Mouse (Mus musculus) myocyte (in vitro differentiated cells): ENCODE measurements around the gene Adgrv1. TPM values are rescaled to one million over a fixed set of nuclear protein-coding genes. Genes with fewer than 3 reads are reported as not detected.

Experiments used
- H3K27me3 ChIP-seq: one replicate; pipeline ENCODE4 v1.6.1; 2011; ENCODE audit not compliant: control insufficient read depth, insufficient read depth, insufficient read length
- H3K36me3 ChIP-seq: one replicate; pipeline ENCODE4 v1.6.1; 2011; ENCODE audit not compliant: control insufficient read depth, insufficient read depth
- H3K4me2 ChIP-seq: one replicate; pipeline ENCODE4 v1.6.1; 2011; ENCODE audit warnings: low read depth, control low read depth
- H3K4me3 ChIP-seq: one replicate; pipeline ENCODE4 v1.5.1; 2011; ENCODE audit warnings: mild to moderate bottlenecking, control low read depth, moderate library complexity
- H3K79me2 ChIP-seq: one replicate; pipeline ENCODE4 v1.6.1; 2011; ENCODE audit not compliant: control insufficient read depth, insufficient read depth
- H3ac ChIP-seq: one replicate; pipeline ENCODE4 v1.6.1; 2011; ENCODE audit not compliant: control insufficient read depth, insufficient read length
- CEBPB ChIP-seq: IDR thresholded peaks from 2 replicates; pipeline ENCODE4 v1.6.1; 2011; ENCODE audit warnings: mild to moderate bottlenecking, moderate library complexity; ENCODE audit not compliant: poor library complexity, insufficient read depth, severe bottlenecking
- E2F4 ChIP-seq: IDR thresholded peaks from one replicate; pipeline ENCODE4 v1.6.1; 2011; ENCODE audit warnings: mild to moderate bottlenecking, control low read depth, moderate library complexity; ENCODE audit not compliant: insufficient read depth
- MAX ChIP-seq: IDR thresholded peaks from one replicate; pipeline ENCODE4 v1.6.1; 2011; ENCODE audit warnings: low read depth, mild to moderate bottlenecking, control low read depth
- MYOD1 ChIP-seq, 3 experiments: IDR thresholded peaks; one replicate each; pipeline ENCODE4 v1.6.1; 2011; ENCODE audit warnings: control low read depth in 2 of 3, low read depth in 2 of 3, mild to moderate bottlenecking in 2 of 3, moderate library complexity in 1 of 3; ENCODE audit not compliant: insufficient read length in 2 of 3, control insufficient read depth in 1 of 3
- MYOG ChIP-seq, 3 experiments: IDR thresholded peaks; one replicate each; pipeline ENCODE4 v1.6.1; 2011; ENCODE audit warnings: control low read depth in 2 of 3, low read depth in 2 of 3, mild to moderate bottlenecking in 2 of 3; ENCODE audit not compliant: insufficient read length in 2 of 3, control insufficient read depth in 1 of 3, insufficient read depth in 1 of 3
- POLR2A ChIP-seq: IDR thresholded peaks from one replicate; pipeline ENCODE4 v1.6.1; 2011; ENCODE audit warnings: low read depth, mild to moderate bottlenecking, control low read depth, moderate library complexity; ENCODE audit not compliant: insufficient read length
- POLR2AphosphoS2 ChIP-seq: IDR thresholded peaks from one replicate; pipeline ENCODE4 v1.6.1; 2011; ENCODE audit warnings: low read depth, control low read depth; ENCODE audit not compliant: insufficient read length
- REST ChIP-seq: IDR thresholded peaks from one replicate; pipeline ENCODE4 v1.6.1; 2011; ENCODE audit warnings: mild to moderate bottlenecking, control low read depth, moderate library complexity; ENCODE audit not compliant: insufficient read depth, insufficient read length
- SRF ChIP-seq: IDR thresholded peaks from one replicate; pipeline ENCODE4 v1.6.1; 2011; ENCODE audit warnings: low read depth; ENCODE audit not compliant: control insufficient read depth, insufficient read length
- TCF12 ChIP-seq: IDR thresholded peaks from one replicate; pipeline ENCODE4 v1.6.1; 2011; ENCODE audit warnings: mild to moderate bottlenecking, control low read depth; ENCODE audit not compliant: poor library complexity, insufficient read depth, severe bottlenecking
- TCF3 ChIP-seq: IDR thresholded peaks from one replicate; pipeline ENCODE4 v1.6.1; 2011; ENCODE audit warnings: low read depth, control low read depth; ENCODE audit not compliant: insufficient read length
- USF1 ChIP-seq: IDR thresholded peaks from one replicate; pipeline ENCODE4 v1.6.1; 2011; ENCODE audit warnings: low read depth, mild to moderate bottlenecking, control low read depth, moderate library complexity
- polyA plus RNA-seq: library from polyadenylated mRNA; unstranded; fragments of >200 nt; fragmentation: generic; extraction: Trizol; gene quantifications from one replicate; pipeline ENCODE4 v1.2.1, GENCODE M21; 2012; ENCODE audit warnings: missing spikeins

Adgrv1 gene
- polyA plus RNA-seq, 1 experiment, result 0.04 TPM

DNA sequence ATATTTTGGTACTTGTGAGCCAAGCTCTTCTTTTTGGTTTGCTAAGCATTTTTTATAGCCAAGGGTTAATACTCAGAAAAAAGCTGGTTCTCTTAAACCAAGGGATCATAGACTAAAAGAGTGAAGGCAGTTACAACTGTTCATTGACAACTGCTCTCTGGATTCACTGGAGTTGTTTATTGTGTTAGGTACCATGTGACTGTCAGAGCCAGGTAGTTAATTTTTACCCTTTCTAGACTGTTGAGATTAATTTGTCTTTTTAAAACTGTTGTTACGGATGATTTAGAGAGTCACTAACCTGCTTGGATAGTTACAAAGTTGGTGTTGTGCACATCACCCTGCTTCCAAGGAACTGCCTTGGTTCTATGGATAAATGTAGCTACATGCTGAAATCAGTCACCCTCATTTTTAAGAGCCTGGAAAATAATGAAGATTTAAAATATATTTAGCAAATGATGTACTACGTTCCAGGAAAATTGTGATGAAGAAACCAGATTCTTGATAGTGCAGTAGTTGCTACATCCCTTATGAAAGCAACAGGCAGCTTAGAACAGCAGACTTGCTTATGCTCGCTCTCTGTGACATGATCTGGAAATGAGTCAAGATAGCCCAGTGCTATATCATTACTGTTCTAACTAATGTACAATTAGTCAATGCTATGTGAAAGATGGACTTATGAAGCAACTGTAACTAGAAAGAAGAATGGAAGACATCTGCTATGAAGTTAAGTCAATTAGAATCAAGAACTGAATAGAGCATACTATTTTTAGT is 309.2 kb downstream of the Adgrv1 start:
- TF ChIP-seq REST, result no peak
- TF ChIP-seq TCF3, result no peak
- H3K36me3 ChIP-seq, result no peaks in the 10 kb centered on the region
- H3K27me3 ChIP-seq, result no peaks in the 10 kb centered on the region
- H3K4me3 ChIP-seq, result no peak overlapping the region
- H3K79me2 ChIP-seq, result no peaks in the 10 kb centered on the region
- H3K4me2 ChIP-seq, result no peak overlapping the region
- H3ac ChIP-seq, result no peak overlapping the region

- TF ChIP-seq CEBPB, result no peak
- TF ChIP-seq TCF12, result no peak
- TF ChIP-seq SRF, result no peak
- no peak for TF ChIP-seq USF1
- TF ChIP-seq POLR2AphosphoS2, result no peak
- TF ChIP-seq REST, result no peak
- no peak for TF ChIP-seq E2F4
- no peak for TF ChIP-seq MYOG (IDR thresholded peaks at IDR 0.05; ENCODE audit: control insufficient read depth in 1 of 3, insufficient read depth in 1 of 3, insufficient read length in 2 of 3, low read depth in 2 of 3)
- no peak for TF ChIP-seq TCF3
- no peaks in the 10 kb centered on the region for H3K79me2 ChIP-seq
- no peak overlapping the region for H3K4me2 ChIP-seq
- no peak overlapping the region for H3ac ChIP-seq
- no peaks in the 10 kb centered on the region for H3K27me3 ChIP-seq
- H3K4me3 ChIP-seq, result no peak overlapping the region
- no peaks in the 10 kb centered on the region for H3K36me3 ChIP-seq
Measured at GRCm38 (mm10) chr13:81316581-81316980, 316.4 kb downstream of the Adgrv1 start.

GRCm38 (mm10) chr13:81314306-81315120 is 318.4 kb downstream of the Adgrv1 start:
- no peaks in the 10 kb centered on the region for H3K36me3 ChIP-seq
- no peak overlapping the region for H3K4me2 ChIP-seq
- TF ChIP-seq MYOD1 (IDR thresholded peaks at IDR 0.05; ENCODE audit: control insufficient read depth in 1 of 3, insufficient read length in 2 of 3, low read depth in 2 of 3), result no peak
- no peak for TF ChIP-seq CEBPB
- no peak for TF ChIP-seq E2F4
- no peak for TF ChIP-seq POLR2A
- TF ChIP-seq TCF3, result no peak
- no peak for TF ChIP-seq POLR2AphosphoS2
- TF ChIP-seq SRF, result no peak
- TF ChIP-seq MYOG (IDR thresholded peaks at IDR 0.05; ENCODE audit: control insufficient read depth in 1 of 3, insufficient read depth in 1 of 3, insufficient read length in 2 of 3, low read depth in 2 of 3), result no peak
- no peak for TF ChIP-seq REST
- no peak for TF ChIP-seq TCF12
- no peak for TF ChIP-seq USF1
- no peak for TF ChIP-seq MAX
- no peak overlapping the region for H3K4me3 ChIP-seq
- H3K79me2 ChIP-seq, result no peaks in the 10 kb centered on the region
- no peaks in the 10 kb centered on the region for H3K27me3 ChIP-seq
- no peak overlapping the region for H3ac ChIP-seq

DNA sequence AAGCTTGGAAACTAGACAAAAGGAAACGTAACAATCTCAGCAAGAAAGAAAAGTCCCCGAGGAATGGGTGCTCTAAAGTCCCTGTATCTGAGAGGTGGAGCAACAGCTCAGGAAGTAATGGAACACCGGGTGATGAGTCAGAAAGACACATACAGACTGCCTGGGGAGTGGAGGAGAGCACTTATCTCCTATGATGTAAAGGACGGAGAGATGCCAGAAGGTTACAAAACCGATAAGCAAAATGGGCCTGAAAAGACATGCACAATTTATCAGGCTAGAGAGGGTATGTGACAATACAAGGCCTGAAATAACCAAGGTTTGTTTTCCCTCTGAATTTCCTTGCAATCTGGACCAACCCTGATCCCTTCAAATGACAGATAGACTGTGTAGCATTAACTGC is 320.8 kb downstream of the Adgrv1 start:
- TF ChIP-seq TCF12, result no peak
- no peak for TF ChIP-seq MYOD1 (IDR thresholded peaks at IDR 0.05; ENCODE audit: control insufficient read depth in 1 of 3, insufficient read length in 2 of 3, low read depth in 2 of 3)
- TF ChIP-seq MYOG (IDR thresholded peaks at IDR 0.05; ENCODE audit: control insufficient read depth in 1 of 3, insufficient read depth in 1 of 3, insufficient read length in 2 of 3, low read depth in 2 of 3), result no peak
- no peak for TF ChIP-seq POLR2AphosphoS2
- no peak for TF ChIP-seq POLR2A
- no peak for TF ChIP-seq MAX
- no peak for TF ChIP-seq TCF3
- TF ChIP-seq CEBPB, result no peak
- TF ChIP-seq SRF, result no peak
- TF ChIP-seq USF1, result no peak
- TF ChIP-seq REST, result no peak
- no peak for TF ChIP-seq E2F4
- Histone ChIP-seq H3K4me2 (no peak overlapping the region), H3ac (no peak overlapping the region), H3K36me3 (no peaks in the 10 kb centered on the region), H3K79me2 (no peaks in the 10 kb centered on the region), H3K27me3 (no peaks in the 10 kb centered on the region), H3K4me3 (no peak overlapping the region)

- Histone ChIP-seq H3ac (no peak overlapping the region), H3K79me2 (no peaks in the 10 kb centered on the region), H3K27me3 (no peaks in the 10 kb centered on the region), H3K36me3 (no peaks in the 10 kb centered on the region), H3K4me2 (no peak overlapping the region), H3K4me3 (no peak overlapping the region)
- TF ChIP-seq USF1 (no peak), TCF12 (no peak), MAX (no peak), POLR2A (no peak), REST (no peak), MYOD1 (IDR thresholded peaks at IDR 0.05; ENCODE audit: control insufficient read depth in 1 of 3, insufficient read length in 2 of 3, low read depth in 2 of 3) (no peak), MYOG (IDR thresholded peaks at IDR 0.05; ENCODE audit: control insufficient read depth in 1 of 3, insufficient read depth in 1 of 3, insufficient read length in 2 of 3, low read depth in 2 of 3) (no peak), POLR2AphosphoS2 (no peak)
Measured at GRCm38 (mm10) chr13:81300851-81301250, 332.1 kb downstream of the Adgrv1 start.
